Mouse (Mus musculus) hindbrain, embryonic 16.5 days (tissue): Measurements from ENCODE around the gene Nhs. TPM values are rescaled to one million over a fixed set of nuclear protein-coding genes. Genes with fewer than 3 reads are reported as not detected.

Experiments used
- ATAC-seq: fragments of 200-750 bp; cut with Nextera tagmentation; 2 replicates; pipeline ENCODE4 v1.8.0; 2017; ENCODE audit warnings: moderate TSS enrichment, moderate library complexity
- H3K27ac ChIP-seq: fragments of 300-500 bp; sonication (generic); 2 replicates; pipeline ENCODE4 v1.5.1; 2014; ENCODE audit warnings: low read depth, mild to moderate bottlenecking, control low read depth, low read length, moderate library complexity
- H3K27me3 ChIP-seq: fragments of 300-500 bp; sonication (generic); replicated peaks from 2 replicates; pipeline ENCODE4 v1.6.1; 2014; ENCODE audit warnings: low read length; ENCODE audit not compliant: control insufficient read depth, insufficient read depth
- H3K36me3 ChIP-seq: fragments of 300-500 bp; sonication (generic); 2 replicates; pipeline ENCODE4 v1.6.1; 2014; ENCODE audit warnings: mild to moderate bottlenecking, low read length, moderate library complexity, mixed read lengths; ENCODE audit not compliant: control insufficient read depth, insufficient read depth
- H3K4me1 ChIP-seq: fragments of 300-500 bp; sonication (generic); 2 replicates; pipeline ENCODE4 v1.6.1; 2014; ENCODE audit warnings: low read depth, low read length; ENCODE audit not compliant: control insufficient read depth, insufficient read depth
- H3K4me2 ChIP-seq: fragments of 300-500 bp; sonication (generic); 2 replicates; pipeline ENCODE4 v1.6.1; 2014; ENCODE audit warnings: mild to moderate bottlenecking, low read length, control low read depth, moderate library complexity
- H3K4me3 ChIP-seq: fragments of 300-500 bp; sonication (generic); 2 replicates; pipeline ENCODE4 v1.5.1; 2014; ENCODE audit warnings: mild to moderate bottlenecking, low read length, control low read depth, moderate library complexity
- H3K9ac ChIP-seq: fragments of 300-500 bp; sonication (generic); 2 replicates; pipeline ENCODE4 v1.6.1; 2014; ENCODE audit warnings: low read depth, mild to moderate bottlenecking, control low read depth, low read length, moderate library complexity
- H3K9me3 ChIP-seq: fragments of 300-500 bp; sonication (generic); 2 replicates; pipeline ENCODE4 v1.6.1; 2014; ENCODE audit warnings: mild to moderate bottlenecking, low read length, moderate library complexity; ENCODE audit not compliant: control insufficient read depth
- WGBS: fragments of 180-500 bp; shearing (Covaris S2); extraction: QIAGEN DNeasy Blood & Tissue Kit; methylation state at CpG from one replicate; pipeline ENCODE4 v1.1.7; 2014; 5-methylcytosine and 5-hydroxymethylcytosine counted together
- polyA plus RNA-seq: library from polyadenylated mRNA; unstranded; fragments of >200 nt; fragmentation: Nextera tagmentation; extraction: Ambion mirVana; gene quantifications from 2 replicates; pipeline ENCODE4 v1.2.1, GENCODE M21; 2015

The Nhs gene
- polyA plus RNA-seq, 1 experiment from 2014 or later, result 4.7 TPM

GRCm38 (mm10) chrX:162044109-162044508 is 115.4 kb downstream of the Nhs start:
- H3K36me3 ChIP-seq, result no peaks in the 10 kb centered on the region
- H3K27ac ChIP-seq, result no peak overlapping the region
- no peaks in the 10 kb centered on the region for H3K4me1 ChIP-seq
- no peak overlapping the region for H3K4me2 ChIP-seq
- H3K4me3 ChIP-seq, result no peak overlapping the region
- peaks cover 2% of the 10 kb centered on the region; the same call in 1 of the 2 replicates for H3K27me3 ChIP-seq
- no peak overlapping the region for H3K9ac ChIP-seq
- ATAC-seq, result no peak
- no peaks in the 10 kb centered on the region for H3K9me3 ChIP-seq

GRCm38 (mm10) chrX:162025210-162025953 is 134.1 kb downstream of the Nhs start:
- Histone ChIP-seq H3K9me3 (no peaks in the 10 kb centered on the region), H3K9ac (no peak overlapping the region), H3K27me3 (peaks cover 13% of the 10 kb centered on the region; the same call in 1 of the 2 replicates), H3K4me3 (no peak overlapping the region), H3K36me3 (no peaks in the 10 kb centered on the region), H3K4me1 (no peaks in the 10 kb centered on the region), H3K27ac (no peak overlapping the region), H3K4me2 (peak overlapping the region; percentile 34)
- ATAC-seq, result peak; percentile 52; the same call in 1 of the 2 replicates
- 37% methylated on average over 13 of the region's 13 CpGs for WGBS

GRCm38 (mm10) chrX:162021724-162022123 is 137.8 kb downstream of the Nhs start:
- H3K27me3 ChIP-seq, result peaks cover 9% of the 10 kb centered on the region; the same call in 1 of the 2 replicates
- peaks cover 4% of the 10 kb centered on the region; the same call in 1 of the 2 replicates for H3K4me1 ChIP-seq
- H3K9me3 ChIP-seq, result no peaks in the 10 kb centered on the region
- WGBS, result 84% methylated on average over 3 of the region's 3 CpGs
- no peak overlapping the region for H3K9ac ChIP-seq
- no peak for ATAC-seq
- no peak overlapping the region for H3K27ac ChIP-seq
- no peak overlapping the region for H3K4me2 ChIP-seq
- H3K36me3 ChIP-seq, result no peaks in the 10 kb centered on the region
- no peak overlapping the region for H3K4me3 ChIP-seq

- Histone ChIP-seq H3K27me3 (peaks cover 6% of the 10 kb centered on the region; the same call in 1 of the 2 replicates), H3K9me3 (no peaks in the 10 kb centered on the region), H3K9ac (no peak overlapping the region), H3K4me3 (no peak overlapping the region), H3K4me2 (no peak overlapping the region), H3K4me1 (peaks cover 6% of the 10 kb centered on the region; the same call in 1 of the 2 replicates), H3K27ac (no peak overlapping the region), H3K36me3 (no peaks in the 10 kb centered on the region)
- WGBS, result 86% methylated on average over 3 of the region's 3 CpGs
- no peak for ATAC-seq
Observed at GRCm38 (mm10) chrX:162020039-162020566, 139.4 kb downstream of the Nhs start.

DNA sequence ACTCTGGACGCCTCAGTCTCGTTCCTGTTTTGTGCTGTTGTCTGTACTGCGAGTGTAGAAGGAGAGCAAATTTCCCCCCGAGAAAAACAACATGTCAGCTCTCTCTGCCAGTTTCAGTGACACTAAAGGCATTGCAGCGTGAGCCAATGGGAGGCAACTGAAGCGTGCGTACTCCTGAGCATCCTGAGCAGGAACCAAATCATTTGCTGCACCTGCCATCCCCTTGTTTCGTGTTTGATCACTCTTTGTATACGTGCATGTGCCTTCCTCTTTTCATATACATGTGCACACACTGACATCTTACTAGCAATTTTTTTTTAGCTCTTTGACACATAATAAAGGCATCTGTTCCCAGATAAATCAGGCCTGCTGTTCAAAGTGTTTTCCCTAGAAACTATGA is 142.1 kb downstream of the Nhs start:
- H3K4me2 ChIP-seq, result peak overlapping the region; percentile 25
- no peak overlapping the region for H3K4me3 ChIP-seq
- peaks cover 8% of the 10 kb centered on the region; the same call in 1 of the 2 replicates for H3K27me3 ChIP-seq
- 37% methylated on average over 9 of the region's 9 CpGs for WGBS
- peak overlapping the region; percentile 5; the same call in 1 of the 2 replicates for H3K27ac ChIP-seq
- H3K9me3 ChIP-seq, result no peaks in the 10 kb centered on the region
- peak; percentile 70; the same call in 1 of the 2 replicates for ATAC-seq
- no peak overlapping the region for H3K9ac ChIP-seq
- H3K36me3 ChIP-seq, result no peaks in the 10 kb centered on the region
- H3K4me1 ChIP-seq, result peaks cover 6% of the 10 kb centered on the region; the same call in 1 of the 2 replicates

GRCm38 (mm10) chrX:162012570-162012969 is 147.0 kb downstream of the Nhs start:
- Histone ChIP-seq H3K9ac (no peak overlapping the region), H3K9me3 (no peaks in the 10 kb centered on the region), H3K36me3 (no peaks in the 10 kb centered on the region), H3K4me1 (peaks cover 6% of the 10 kb centered on the region; the same call in 1 of the 2 replicates), H3K4me2 (no peak overlapping the region), H3K27me3 (peaks cover 10% of the 10 kb centered on the region; the same call in 1 of the 2 replicates), H3K4me3 (no peak overlapping the region), H3K27ac (no peak overlapping the region)
- no peak for ATAC-seq
- WGBS, result 89% methylated on average over 4 of the region's 4 CpGs

DNA sequence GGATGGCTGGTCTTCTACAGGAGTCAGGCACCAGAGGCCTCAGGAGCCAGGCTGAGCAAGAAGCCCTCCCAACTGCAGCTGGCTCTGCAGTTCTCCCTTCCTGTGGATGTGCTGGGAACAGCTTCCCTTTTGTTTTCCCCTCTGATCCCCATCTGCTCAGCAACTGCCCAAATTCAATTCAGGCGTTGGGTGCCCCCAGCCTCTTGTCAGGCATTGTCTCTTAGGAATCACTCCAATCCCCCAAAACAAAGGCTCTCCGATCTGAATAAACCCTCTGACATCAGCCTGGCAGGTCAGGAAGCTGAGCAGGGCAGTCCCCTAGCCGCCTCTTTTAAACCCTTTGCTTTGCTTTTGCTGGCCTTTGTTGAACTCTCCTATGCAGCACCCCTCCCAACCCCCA is 149.7 kb downstream of the Nhs start:
- Histone ChIP-seq H3K4me3 (no peak overlapping the region), H3K4me1 (no peaks in the 10 kb centered on the region), H3K27me3 (peaks cover 10% of the 10 kb centered on the region; the same call in 1 of the 2 replicates), H3K9ac (no peak overlapping the region), H3K27ac (no peak overlapping the region), H3K9me3 (no peaks in the 10 kb centered on the region), H3K4me2 (no peak overlapping the region), H3K36me3 (no peaks in the 10 kb centered on the region)
- 29% methylated on average over 3 of the region's 3 CpGs for WGBS
- ATAC-seq, result no peak

DNA sequence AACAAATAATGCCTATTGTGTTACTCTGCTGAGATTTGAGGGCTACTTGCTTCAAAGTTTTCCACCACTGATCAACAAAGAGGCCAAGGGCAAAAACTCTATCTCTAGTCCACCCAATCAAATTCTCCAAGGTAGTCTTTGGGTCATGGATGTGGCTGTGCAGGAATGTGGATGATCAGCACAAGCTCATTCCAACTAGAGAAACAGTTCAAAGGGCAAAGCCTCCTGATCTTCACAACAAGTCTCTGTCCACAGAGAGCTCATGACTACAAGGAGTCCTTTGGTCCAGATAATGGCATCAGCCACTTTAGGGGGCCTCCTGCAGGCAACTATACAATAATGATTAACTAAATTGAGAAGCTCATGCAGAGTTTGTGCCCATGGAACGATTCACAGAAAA is 155.7 kb downstream of the Nhs start:
- 43% methylated on average over 1 of the region's 1 CpGs for WGBS
- Histone ChIP-seq H3K9ac (no peak overlapping the region), H3K9me3 (no peaks in the 10 kb centered on the region), H3K4me2 (no peak overlapping the region), H3K27ac (no peak overlapping the region), H3K36me3 (no peaks in the 10 kb centered on the region), H3K4me3 (no peak overlapping the region), H3K4me1 (no peaks in the 10 kb centered on the region), H3K27me3 (peaks cover 6% of the 10 kb centered on the region; the same call in 1 of the 2 replicates)
- no peak for ATAC-seq

- H3K36me3 ChIP-seq, result no peaks in the 10 kb centered on the region
- H3K27ac ChIP-seq, result no peak overlapping the region
- no peak overlapping the region for H3K4me2 ChIP-seq
- no peaks in the 10 kb centered on the region for H3K9me3 ChIP-seq
- H3K9ac ChIP-seq, result no peak overlapping the region
- no peak for ATAC-seq
- H3K4me1 ChIP-seq, result peaks cover 3% of the 10 kb centered on the region; the same call in 1 of the 2 replicates
- H3K27me3 ChIP-seq, result peaks cover 10% of the 10 kb centered on the region
- 74% methylated on average over 3 of the region's 3 CpGs for WGBS
- no peak overlapping the region for H3K4me3 ChIP-seq
Observed at GRCm38 (mm10) chrX:161998876-161999275, 160.7 kb downstream of the Nhs start.
